Mouse (Mus musculus) midbrain, embryonic 15.5 days (tissue): ENCODE results near the gene Nobox. TPM values are rescaled to one million over a fixed set of nuclear protein-coding genes. Genes with fewer than 3 reads are reported as not detected.
A peak's percentile ranks its signal among the peaks of the same experiment; 100 is the strongest.

Source experiments
- ATAC-seq: fragments of 200-750 bp; cut with Nextera tagmentation; replicated peaks from 2 replicates; pipeline ENCODE4 v1.8.0; 2017; ENCODE audit warnings: moderate TSS enrichment
- H3K27ac ChIP-seq: fragments of 300-500 bp; sonication (generic); 2 replicates; pipeline ENCODE4 v1.5.1; 2015; ENCODE audit warnings: mild to moderate bottlenecking, inconsistent platforms
- H3K27me3 ChIP-seq: fragments of 300-500 bp; sonication (generic); replicated peaks from 2 replicates; pipeline ENCODE4 v1.6.1; 2015; ENCODE audit warnings: inconsistent platforms
- H3K36me3 ChIP-seq: fragments of 300-500 bp; sonication (generic); replicated peaks from 2 replicates; pipeline ENCODE4 v1.6.1; 2015; ENCODE audit warnings: inconsistent platforms
- H3K4me1 ChIP-seq: fragments of 300-500 bp; sonication (generic); 2 replicates; pipeline ENCODE4 v1.6.1; 2015; ENCODE audit warnings: inconsistent platforms
- H3K4me2 ChIP-seq: fragments of 300-500 bp; sonication (generic); 2 replicates; pipeline ENCODE4 v1.6.1; 2015; ENCODE audit warnings: inconsistent platforms, mild to moderate bottlenecking, moderate library complexity
- H3K4me3 ChIP-seq: fragments of 300-500 bp; sonication (generic); 2 replicates; pipeline ENCODE4 v1.5.1; 2015; ENCODE audit warnings: mild to moderate bottlenecking, inconsistent platforms
- H3K9ac ChIP-seq: fragments of 300-500 bp; sonication (generic); 2 replicates; pipeline ENCODE4 v1.6.1; 2015; ENCODE audit warnings: mild to moderate bottlenecking, inconsistent platforms
- H3K9me3 ChIP-seq: fragments of 300-500 bp; sonication (generic); 2 replicates; pipeline ENCODE4 v1.6.1; 2016; ENCODE audit warnings: inconsistent platforms
- WGBS: fragments of 180-500 bp; shearing (Covaris S2); methylation state at CpG from one replicate; pipeline ENCODE4 v1.1.7; 2015; ENCODE audit warnings: mixed read lengths; 5-methylcytosine and 5-hydroxymethylcytosine counted together
- polyA plus RNA-seq: library from polyadenylated mRNA; unstranded; fragments of >200 nt; fragmentation: Nextera tagmentation; extraction: Ambion mirVana; gene quantifications from 2 replicates; pipeline ENCODE4 v1.2.1, GENCODE M21; 2015

The Nobox gene
- polyA plus RNA-seq, 1 experiment from 2014 or later = not detected

GRCm38 (mm10) chr6:43265363-43266041, 43.9 kb downstream of the Nobox start, which contains the start of gene Arhgef5:
Gene Arhgef5, plus strand, starts transcription at chr6:43265582.
- Histone ChIP-seq H3K4me2 (peak within 1 kb of the TSS; percentile 86), H3K27ac (no peak within 1 kb of the TSS), H3K4me1 (peaks cover 9% of the 10 kb centered on the region), H3K4me3 (peak within 1 kb of the TSS; percentile 45), H3K9me3 (no peaks in the 10 kb centered on the region), H3K27me3 (peaks cover 21% of the 10 kb centered on the region), H3K9ac (peak within 1 kb of the TSS; percentile 29), H3K36me3 (no peaks in the 10 kb centered on the region)
- under 1% methylated on average over 47 of the region's 48 CpGs for WGBS
- ATAC-seq = peak; percentile 90

- Histone ChIP-seq H3K4me1 (peaks cover 7% of the 10 kb centered on the region), H3K9ac (no peak overlapping the region), H3K9me3 (no peaks in the 10 kb centered on the region), H3K27me3 (peaks cover 9% of the 10 kb centered on the region), H3K4me2 (no peak overlapping the region), H3K4me3 (no peak overlapping the region), H3K27ac (no peak overlapping the region), H3K36me3 (no peaks in the 10 kb centered on the region)
- 80% methylated on average over 2 of the region's 2 CpGs for WGBS
- no peak for ATAC-seq
These were observed 48.6 kb downstream of the Nobox start for GRCm38 (mm10) chr6:43260756-43261155.

- Histone ChIP-seq H3K4me3 (no peak overlapping the region), H3K4me1 (no peaks in the 10 kb centered on the region), H3K36me3 (no peaks in the 10 kb centered on the region), H3K27ac (no peak overlapping the region), H3K27me3 (no peaks in the 10 kb centered on the region), H3K4me2 (no peak overlapping the region), H3K9ac (no peak overlapping the region), H3K9me3 (no peaks in the 10 kb centered on the region)
- WGBS = 65% methylated on average over 7 of the region's 7 CpGs
- ATAC-seq = no peak
These were observed 55.0 kb downstream of the Nobox start for GRCm38 (mm10) chr6:43254193-43254926.

Other genes with a start within 250 kb of the Nobox start
- not detected in 2 replicates for gene Olfr441, start 203.2 kb downstream of the Nobox start, polyA plus RNA-seq
- not detected in 2 replicates for gene Olfr237-ps1, start 163.0 kb downstream of the Nobox start, polyA plus RNA-seq
- gene Olfr437, start 146.3 kb downstream of the Nobox start, polyA plus RNA-seq = not detected in 2 replicates
- not detected in 2 replicates for gene Olfr13, start 137.4 kb downstream of the Nobox start, polyA plus RNA-seq
- gene Olfr435, start 112.4 kb downstream of the Nobox start, polyA plus RNA-seq = not detected in 2 replicates
- not detected in 2 replicates for gene Olfr434, start 96.5 kb downstream of the Nobox start, polyA plus RNA-seq
- gene Olfr47, start 78.0 kb downstream of the Nobox start, polyA plus RNA-seq = not detected in 2 replicates
- 2.5 and 3.0 TPM in 2 replicates for gene Arhgef5, start 44.0 kb downstream of the Nobox start, polyA plus RNA-seq